Mouse (Mus musculus): Measurements from ENCODE around the gene Lsp1. TPM values are rescaled to one million over a fixed set of nuclear protein-coding genes. Genes with fewer than 3 reads are reported as not detected.
A peak's percentile ranks its signal among the peaks of the same experiment; 100 is the strongest.

Lsp1 gene
- polyA plus RNA-seq, 1 experiment from 2014 or later: 5.1 TPM

GRCm38 (mm10) chr7:142479886-142480285 lies 19.3 kb downstream of the Lsp1 start:
- Histone ChIP-seq H3K9ac (no peak overlapping the region), H3K9me3 (no peaks in the 10 kb centered on the region), H3K27me3 (no peaks in the 10 kb centered on the region), H3K36me3 (no peaks in the 10 kb centered on the region), H3K27ac (no peak overlapping the region), H3K4me3 (no peak overlapping the region), H3K4me1 (replicated peaks) (peaks cover 34% of the 10 kb centered on the region), H3K4me2 (no peak overlapping the region)
- WGBS: 98% methylated on average over 3 of the region's 3 CpGs
- ATAC-seq (ENCODE audit: low FRiP score): no peak

- H3K27me3 ChIP-seq: no peaks in the 10 kb centered on the region
- 97% methylated on average over 3 of the region's 3 CpGs for WGBS
Observed at GRCm38 (mm10) chr7:142480661-142481060, 20.1 kb downstream of the Lsp1 start.

GRCm38 (mm10) chr7:142481186-142481567 lies 20.6 kb downstream of the Lsp1 start:
- 13% methylated on average over 5 of the region's 5 CpGs for WGBS
- Histone ChIP-seq H3K4me2 (peak overlapping the region; percentile 57), H3K27me3 (no peaks in the 10 kb centered on the region), H3K36me3 (no peaks in the 10 kb centered on the region), H3K27ac (peak overlapping the region; percentile 73), H3K9me3 (no peaks in the 10 kb centered on the region), H3K4me3 (peak overlapping the region; percentile 29), H3K4me1 (replicated peaks) (peaks cover 27% of the 10 kb centered on the region), H3K9ac (peak overlapping the region; percentile 71)
- ATAC-seq (ENCODE audit: low FRiP score): peak; percentile 28

More at GRCm38 (mm10) chr7:142480661-142481060, 20.1 kb downstream of the Lsp1 start:
- Histone ChIP-seq H3K4me1 (replicated peaks) (peaks cover 27% of the 10 kb centered on the region), H3K36me3 (no peaks in the 10 kb centered on the region), H3K9me3 (no peaks in the 10 kb centered on the region), H3K4me3 (no peak overlapping the region), H3K4me2 (no peak overlapping the region), H3K27ac (no peak overlapping the region), H3K9ac (no peak overlapping the region)
- no peak for ATAC-seq (ENCODE audit: low FRiP score)

GRCm38 (mm10) chr7:142481568-142482255 lies 21.1 kb downstream of the Lsp1 start:
- WGBS: under 1% methylated on average over 22 of the region's 22 CpGs
- Histone ChIP-seq H3K9ac (peak overlapping the region; percentile 71), H3K4me1 (replicated peaks) (peaks cover 30% of the 10 kb centered on the region), H3K4me3 (peak overlapping the region; percentile 29), H3K4me2 (peak overlapping the region; percentile 57), H3K27me3 (0 out of 2 replicates have a peak, but pooled peaks cover 2% of the 10 kb centered on the region), H3K9me3 (no peaks in the 10 kb centered on the region), H3K36me3 (no peaks in the 10 kb centered on the region), H3K27ac (peak overlapping the region; percentile 73)
- peak; percentile 62 for ATAC-seq (ENCODE audit: low FRiP score)

GRCm38 (mm10) chr7:142482256-142482609 lies 21.6 kb downstream of the Lsp1 start:
- Histone ChIP-seq H3K4me1 (replicated peaks) (peaks cover 35% of the 10 kb centered on the region), H3K4me2 (peak overlapping the region; percentile 57), H3K4me3 (no peak overlapping the region), H3K9me3 (no peaks in the 10 kb centered on the region), H3K27me3 (0 out of 2 replicates have a peak, but pooled peaks cover 3% of the 10 kb centered on the region), H3K36me3 (no peaks in the 10 kb centered on the region), H3K27ac (peak overlapping the region; percentile 73), H3K9ac (peak overlapping the region; percentile 71)
- ATAC-seq (ENCODE audit: low FRiP score): no peak
- WGBS: 27% methylated on average over 6 of the region's 6 CpGs

GRCm38 (mm10) chr7:142483136-142483535 lies 22.5 kb downstream of the Lsp1 start:
- WGBS: 56% methylated on average over 11 of the region's 11 CpGs
- H3K27me3 ChIP-seq: peaks cover 3% of the 10 kb centered on the region; the same call in 1 of the 2 replicates
- H3K27ac ChIP-seq: peak overlapping the region; percentile 73; the same call in 1 of the 2 replicates
- peaks cover 43% of the 10 kb centered on the region for H3K4me1 ChIP-seq (replicated peaks)
- no peaks in the 10 kb centered on the region for H3K9me3 ChIP-seq
- no peak for ATAC-seq (ENCODE audit: low FRiP score)
- no peak overlapping the region for H3K9ac ChIP-seq
- no peaks in the 10 kb centered on the region for H3K36me3 ChIP-seq
- H3K4me2 ChIP-seq: no peak overlapping the region
- H3K4me3 ChIP-seq: no peak overlapping the region

GRCm38 (mm10) chr7:142484780-142485179 lies 24.2 kb downstream of the Lsp1 start:
- H3K4me3 ChIP-seq: no peak overlapping the region
- no peak overlapping the region for H3K9ac ChIP-seq
- peaks cover 43% of the 10 kb centered on the region for H3K4me1 ChIP-seq (replicated peaks)
- peaks cover 3% of the 10 kb centered on the region; the same call in 1 of the 2 replicates for H3K27me3 ChIP-seq
- H3K27ac ChIP-seq: no peak overlapping the region
- H3K36me3 ChIP-seq: no peaks in the 10 kb centered on the region
- H3K9me3 ChIP-seq: no peaks in the 10 kb centered on the region
- ATAC-seq (ENCODE audit: low FRiP score): no peak
- no peak overlapping the region for H3K4me2 ChIP-seq
- WGBS: 87% methylated on average over 12 of the region's 12 CpGs

GRCm38 (mm10) chr7:142486751-142487162 lies 26.1 kb downstream of the Lsp1 start:
- Histone ChIP-seq H3K4me1 (replicated peaks) (peaks cover 33% of the 10 kb centered on the region), H3K27me3 (peaks cover 3% of the 10 kb centered on the region; the same call in 1 of the 2 replicates), H3K9me3 (no peaks in the 10 kb centered on the region), H3K9ac (no peak overlapping the region), H3K4me3 (no peak overlapping the region), H3K27ac (peak overlapping the region; percentile 55), H3K4me2 (no peak overlapping the region), H3K36me3 (no peaks in the 10 kb centered on the region)
- ATAC-seq (ENCODE audit: low FRiP score): no peak
- 62% methylated on average over 8 of the region's 8 CpGs for WGBS

GRCm38 (mm10) chr7:142487341-142487859 lies 26.8 kb downstream of the Lsp1 start:
- peak; percentile 62 for ATAC-seq (ENCODE audit: low FRiP score)
- H3K4me1 ChIP-seq (replicated peaks): peaks cover 26% of the 10 kb centered on the region
- H3K27ac ChIP-seq: peak overlapping the region; percentile 55; the same call in 1 of the 2 replicates
- no peaks in the 10 kb centered on the region for H3K9me3 ChIP-seq
- no peak overlapping the region for H3K4me2 ChIP-seq
- no peak overlapping the region for H3K4me3 ChIP-seq
- H3K36me3 ChIP-seq: no peaks in the 10 kb centered on the region
- peaks cover 3% of the 10 kb centered on the region; the same call in 1 of the 2 replicates for H3K27me3 ChIP-seq
- 14% methylated on average over 9 of the region's 9 CpGs for WGBS
- 0 out of 2 replicates have a peak overlapping the region, but pooled peaks have one; percentile 25 for H3K9ac ChIP-seq

- H3K27me3 ChIP-seq: peaks cover 3% of the 10 kb centered on the region; the same call in 1 of the 2 replicates
- H3K9me3 ChIP-seq: no peaks in the 10 kb centered on the region
- no peak overlapping the region for H3K4me3 ChIP-seq
- 68% methylated on average over 3 of the region's 3 CpGs for WGBS
- H3K27ac ChIP-seq: no peak overlapping the region
- ATAC-seq (ENCODE audit: low FRiP score): no peak
- H3K4me1 ChIP-seq (replicated peaks): peaks cover 20% of the 10 kb centered on the region
- H3K4me2 ChIP-seq: no peak overlapping the region
- H3K9ac ChIP-seq: no peak overlapping the region
- H3K36me3 ChIP-seq: no peaks in the 10 kb centered on the region
Observed at GRCm38 (mm10) chr7:142488053-142488452, 27.4 kb downstream of the Lsp1 start.

GRCm38 (mm10) chr7:142493535-142493934 lies 32.9 kb downstream of the Lsp1 start:
- Histone ChIP-seq H3K9me3 (no peaks in the 10 kb centered on the region), H3K4me1 (replicated peaks) (no peaks in the 10 kb centered on the region), H3K27ac (no peak overlapping the region), H3K36me3 (no peaks in the 10 kb centered on the region), H3K4me3 (no peak overlapping the region), H3K4me2 (no peak overlapping the region), H3K9ac (no peak overlapping the region), H3K27me3 (no peaks in the 10 kb centered on the region)
- no peak for ATAC-seq (ENCODE audit: low FRiP score)
- WGBS: 72% methylated on average over 8 of the region's 8 CpGs

- no peak overlapping the region for H3K9ac ChIP-seq
- no peak for ATAC-seq (ENCODE audit: low FRiP score)
Observed at GRCm38 (mm10) chr7:142496158-142496557, 35.5 kb downstream of the Lsp1 start.

GRCm38 (mm10) chr7:142496800-142497199 lies 36.2 kb downstream of the Lsp1 start:
- Histone ChIP-seq H3K36me3 (no peaks in the 10 kb centered on the region), H3K4me3 (no peak overlapping the region), H3K4me2 (no peak overlapping the region), H3K9ac (no peak overlapping the region), H3K27me3 (no peaks in the 10 kb centered on the region), H3K9me3 (no peaks in the 10 kb centered on the region), H3K27ac (no peak overlapping the region), H3K4me1 (replicated peaks) (no peaks in the 10 kb centered on the region)
- 87% methylated on average over 5 of the region's 5 CpGs for WGBS
- no peak for ATAC-seq (ENCODE audit: low FRiP score)

More at GRCm38 (mm10) chr7:142496158-142496557, 35.5 kb downstream of the Lsp1 start:
- no peaks in the 10 kb centered on the region for H3K27me3 ChIP-seq
- H3K4me3 ChIP-seq: no peak overlapping the region
- no peak overlapping the region for H3K27ac ChIP-seq
- no peaks in the 10 kb centered on the region for H3K9me3 ChIP-seq
- H3K4me1 ChIP-seq (replicated peaks): no peaks in the 10 kb centered on the region
- H3K36me3 ChIP-seq: no peaks in the 10 kb centered on the region
- H3K4me2 ChIP-seq: no peak overlapping the region
- 82% methylated on average over 3 of the region's 3 CpGs for WGBS

Measured in hindbrain, embryonic 13.5 days (tissue).